Mouse (Mus musculus): ENCODE results near the gene Kcnmb4. TPM values are rescaled to one million over a fixed set of nuclear protein-coding genes. Genes with fewer than 3 reads are reported as not detected.

Kcnmb4 gene
- total and polyA plus RNA-seq, 3 experiments: 0.80 to 1.1 (median 1.0) TPM

DNA sequence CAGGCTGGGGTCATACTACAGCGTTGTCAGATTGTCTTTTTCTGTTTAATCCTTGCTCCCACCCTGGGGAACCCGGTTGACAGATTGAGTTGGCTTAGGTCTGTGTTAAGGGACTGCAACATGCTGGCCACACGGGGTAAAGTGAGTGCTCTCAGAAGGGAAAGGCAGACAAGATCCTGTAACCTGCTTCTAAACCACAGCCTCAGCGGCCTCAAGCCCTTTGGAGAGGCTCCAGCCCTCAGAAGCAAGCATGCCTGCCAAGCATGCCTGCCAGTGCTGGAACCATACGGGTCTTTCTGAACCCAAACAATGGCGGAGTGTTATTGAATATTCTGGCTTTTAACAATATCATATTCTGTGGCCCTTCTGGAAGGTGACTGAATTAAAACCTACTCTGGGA lies 48.8 kb downstream of the Kcnmb4 start:
- Histone ChIP-seq H3K79me2 (replicated peaks; ENCODE audit: control insufficient read depth, extremely low read depth, insufficient read depth, poor library complexity, severe bottlenecking) (no peaks in the 10 kb centered on the region; the same call in 1 of the 2 replicates), H3K9me3 (replicated peaks; ENCODE audit: low read length) (no peaks in the 10 kb centered on the region), H3K36me3 (replicated peaks in 1 of 2; ENCODE audit: control insufficient read depth in 1 of 2, insufficient read depth in 1 of 2, low read length in 1 of 2) (no peaks in the 10 kb centered on the region), H3K27ac (ENCODE audit: insufficient read depth, low read depth) (no peak overlapping the region), H3K4me3 (replicated peaks in 1 of 3; ENCODE audit: low read depth in 2 of 3, low read length in 2 of 3, poor library complexity in 1 of 3) (no peak overlapping the region), H3K27me3 (replicated peaks) (no peaks in the 10 kb centered on the region), H3K4me1 (ENCODE audit: control insufficient read depth in 1 of 2, insufficient read depth in 2 of 2) (peaks cover 0 to 8% of the 10 kb centered on the region in 2 experiments; a peak in 1 of 4 replicates), H3K4me2 (ENCODE audit: insufficient read depth, low read depth, poor library complexity, severe bottlenecking) (no peak overlapping the region), H3K9ac (ENCODE audit: insufficient read depth, low read depth) (no peak overlapping the region)
- TF ChIP-seq ELF1 (IDR thresholded peaks at IDR 0.05; ENCODE audit: low read depth, low read length) (no peak), CHD2 (IDR thresholded peaks at IDR 0.05; ENCODE audit: low read length) (no peak), MEF2A (IDR thresholded peaks at IDR 0.05; ENCODE audit: borderline replicate concordance, low read depth, low read length) (no peak)
- in situ Hi-C loops (cut with MboI; ENCODE audit: low pct_ligation_motif_present, low pct_unique_long_range_greater_than_20kb, low sequenced_read_pairs) (no loop called here), dilution Hi-C loops (cut with MboI; ENCODE audit: extremely low pct_ligation_motif_present, extremely low pct_unique_long_range_greater_than_20kb, low sequenced_read_pairs) (no loop called here)
- no peak for DNase-seq (ENCODE audit: extremely low read depth)

DNA sequence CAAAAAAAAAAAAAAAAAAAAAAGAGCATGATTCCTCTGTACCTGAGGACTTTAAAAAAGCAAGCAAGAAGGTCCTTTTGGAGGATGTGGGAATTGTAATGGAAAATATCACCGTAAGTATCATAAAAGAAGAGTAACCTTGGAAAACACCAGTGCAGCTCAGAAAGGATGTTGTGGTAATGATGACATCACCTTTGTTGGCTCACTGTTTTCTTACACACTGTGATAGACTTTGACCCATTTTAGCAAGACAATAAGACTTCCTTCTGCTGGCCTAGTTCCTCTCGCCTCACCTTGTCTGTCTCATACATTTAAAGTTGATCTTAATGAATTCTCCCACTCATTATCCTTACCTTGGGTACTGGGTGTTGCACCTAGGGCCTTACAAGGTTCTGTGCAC lies 51.1 kb downstream of the Kcnmb4 start:
- TF ChIP-seq MXI1 (IDR thresholded peaks at IDR 0.05; ENCODE audit: low read depth, low read length) (peak; percentile 44; the same call in 1 of the 2 replicates), RCOR1 (conservative IDR thresholded peaks at IDR 0.05; ENCODE audit: low read depth, low read length) (no peak)

DNA sequence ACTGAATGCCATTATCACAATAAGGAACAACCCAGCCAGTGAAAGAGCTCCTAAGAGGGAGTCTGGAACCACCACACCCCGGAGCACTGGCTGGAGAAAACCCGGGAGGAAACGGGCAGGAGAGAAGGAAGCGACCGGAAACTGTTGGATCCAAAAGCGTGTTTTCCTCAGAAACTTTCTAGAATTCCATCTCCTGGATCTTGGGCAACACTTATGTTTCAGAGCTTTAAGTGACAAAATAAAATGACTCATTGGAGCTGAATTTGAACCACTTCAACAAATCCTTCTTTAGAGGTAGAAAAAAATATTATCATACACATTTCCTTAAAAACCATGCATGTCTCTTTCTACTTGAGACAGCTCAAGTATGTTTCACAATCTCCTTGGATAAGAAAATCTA lies 52.7 kb downstream of the Kcnmb4 start:
- in situ Hi-C loops (cut with MboI; ENCODE audit: low pct_ligation_motif_present, low pct_unique_long_range_greater_than_20kb, low sequenced_read_pairs): no loop called here
- Histone ChIP-seq H3K4me3 (replicated peaks in 1 of 3; ENCODE audit: low read depth in 2 of 3, low read length in 2 of 3, poor library complexity in 1 of 3) (no peak overlapping the region), H3K9me3 (replicated peaks; ENCODE audit: low read length) (no peaks in the 10 kb centered on the region), H3K36me3 (replicated peaks in 1 of 2; ENCODE audit: control insufficient read depth in 1 of 2, insufficient read depth in 1 of 2, low read length in 1 of 2) (no peaks in the 10 kb centered on the region), H3K27ac (ENCODE audit: insufficient read depth, low read depth) (no peak overlapping the region), H3K4me1 (ENCODE audit: control insufficient read depth in 1 of 2, insufficient read depth in 2 of 2) (peaks cover 0 to 2% of the 10 kb centered on the region in 2 experiments; a peak in 1 of 4 replicates), H3K4me2 (ENCODE audit: insufficient read depth, low read depth, poor library complexity, severe bottlenecking) (no peak overlapping the region), H3K79me2 (replicated peaks; ENCODE audit: control insufficient read depth, extremely low read depth, insufficient read depth, poor library complexity, severe bottlenecking) (no peaks in the 10 kb centered on the region; the same call in 1 of the 2 replicates), H3K27me3 (replicated peaks) (no peaks in the 10 kb centered on the region), H3K9ac (ENCODE audit: insufficient read depth, low read depth) (no peak overlapping the region)
- no peak for TF ChIP-seq JUND (conservative IDR thresholded peaks at IDR 0.05; ENCODE audit: low read depth, low read length)
- no peak for TF ChIP-seq HCFC1 (IDR thresholded peaks at IDR 0.05; ENCODE audit: low read depth, low read length)
- TF ChIP-seq MAX (IDR thresholded peaks at IDR 0.05; ENCODE audit: low read length): no peak
- TF ChIP-seq ZNF384 (IDR thresholded peaks at IDR 0.05; ENCODE audit: low read depth, low read length): no peak
- TF ChIP-seq MYC (IDR thresholded peaks at IDR 0.05; ENCODE audit: low read depth, low read length): no peak
- TF ChIP-seq MAZ (IDR thresholded peaks at IDR 0.05; ENCODE audit: low read depth, low read length): no peak
- dilution Hi-C loops (cut with MboI; ENCODE audit: extremely low pct_ligation_motif_present, extremely low pct_unique_long_range_greater_than_20kb, low sequenced_read_pairs): no loop called here
- no peak for DNase-seq (ENCODE audit: extremely low read depth)

More for the DNA sequence above, 51.1 kb downstream of the Kcnmb4 start:
- Histone ChIP-seq H3K79me2 (replicated peaks; ENCODE audit: control insufficient read depth, extremely low read depth, insufficient read depth, poor library complexity, severe bottlenecking) (no peaks in the 10 kb centered on the region; the same call in 1 of the 2 replicates), H3K9ac (ENCODE audit: insufficient read depth, low read depth) (no peak overlapping the region), H3K4me3 (replicated peaks in 1 of 3; ENCODE audit: low read depth in 2 of 3, low read length in 2 of 3, poor library complexity in 1 of 3) (no peak overlapping the region), H3K27ac (ENCODE audit: insufficient read depth, low read depth) (no peak overlapping the region), H3K4me1 (ENCODE audit: control insufficient read depth in 1 of 2, insufficient read depth in 2 of 2) (peaks cover 0 to 8% of the 10 kb centered on the region in 2 experiments; a peak in 1 of 4 replicates), H3K4me2 (ENCODE audit: insufficient read depth, low read depth, poor library complexity, severe bottlenecking) (no peak overlapping the region), H3K27me3 (replicated peaks) (no peaks in the 10 kb centered on the region), H3K9me3 (replicated peaks; ENCODE audit: low read length) (no peaks in the 10 kb centered on the region), H3K36me3 (replicated peaks in 1 of 2; ENCODE audit: control insufficient read depth in 1 of 2, insufficient read depth in 1 of 2, low read length in 1 of 2) (no peaks in the 10 kb centered on the region)
- in situ Hi-C loops (cut with MboI; ENCODE audit: low pct_ligation_motif_present, low pct_unique_long_range_greater_than_20kb, low sequenced_read_pairs) (no loop called here), dilution Hi-C loops (cut with MboI; ENCODE audit: extremely low pct_ligation_motif_present, extremely low pct_unique_long_range_greater_than_20kb, low sequenced_read_pairs) (no loop called here)
- DNase-seq (ENCODE audit: extremely low read depth): no peak

Data from CH12.LX (cell line).